Mouse (Mus musculus) hindbrain, embryonic 13.5 days (tissue): ENCODE results near the gene Nfkb1. TPM values are rescaled to one million over a fixed set of nuclear protein-coding genes. Genes with fewer than 3 reads are reported as not detected.

Experiments
- ATAC-seq: fragments of 200-750 bp; cut with Nextera tagmentation; 2 replicates; pipeline ENCODE4 v1.8.0; 2017; ENCODE audit warnings: moderate TSS enrichment; ENCODE audit not compliant: low FRiP score
- H3K27ac ChIP-seq: fragments of 300-500 bp; sonication (generic); 2 replicates; pipeline ENCODE4 v1.5.1; 2015; ENCODE audit warnings: inconsistent platforms, mild to moderate bottlenecking, moderate library complexity
- H3K27me3 ChIP-seq: fragments of 300-500 bp; sonication (generic); 2 replicates; pipeline ENCODE4 v1.6.1; 2015; ENCODE audit warnings: mild to moderate bottlenecking, inconsistent platforms
- H3K36me3 ChIP-seq: fragments of 300-500 bp; sonication (generic); 2 replicates; pipeline ENCODE4 v1.6.1; 2015; ENCODE audit warnings: mild to moderate bottlenecking, inconsistent platforms
- H3K4me1 ChIP-seq: fragments of 300-500 bp; sonication (generic); replicated peaks from 2 replicates; pipeline ENCODE4 v1.6.1; 2015; ENCODE audit warnings: inconsistent platforms
- H3K4me2 ChIP-seq: fragments of 300-500 bp; sonication (generic); 2 replicates; pipeline ENCODE4 v1.6.1; 2015; ENCODE audit warnings: inconsistent platforms, mild to moderate bottlenecking, moderate library complexity
- H3K4me3 ChIP-seq: fragments of 300-500 bp; sonication (generic); 2 replicates; pipeline ENCODE4 v1.5.1; 2015; ENCODE audit warnings: mild to moderate bottlenecking, inconsistent platforms
- H3K9ac ChIP-seq: fragments of 300-500 bp; sonication (generic); 2 replicates; pipeline ENCODE4 v1.6.1; 2015; ENCODE audit warnings: mild to moderate bottlenecking, inconsistent platforms
- H3K9me3 ChIP-seq: fragments of 300-500 bp; sonication (generic); 2 replicates; pipeline ENCODE4 v1.6.1; 2016; ENCODE audit warnings: inconsistent platforms
- WGBS: fragments of 180-500 bp; shearing (Covaris S2); methylation state at CpG from one replicate; pipeline ENCODE4 v1.1.7; 2015; 5-methylcytosine and 5-hydroxymethylcytosine counted together
- polyA plus RNA-seq: library from polyadenylated mRNA; unstranded; fragments of >200 nt; fragmentation: Nextera tagmentation; extraction: Ambion mirVana; gene quantifications from 2 replicates; pipeline ENCODE4 v1.2.1, GENCODE M21; 2015

Gene Nfkb1
- polyA plus RNA-seq, 1 experiment from 2014 or later = 8.2 TPM

DNA sequence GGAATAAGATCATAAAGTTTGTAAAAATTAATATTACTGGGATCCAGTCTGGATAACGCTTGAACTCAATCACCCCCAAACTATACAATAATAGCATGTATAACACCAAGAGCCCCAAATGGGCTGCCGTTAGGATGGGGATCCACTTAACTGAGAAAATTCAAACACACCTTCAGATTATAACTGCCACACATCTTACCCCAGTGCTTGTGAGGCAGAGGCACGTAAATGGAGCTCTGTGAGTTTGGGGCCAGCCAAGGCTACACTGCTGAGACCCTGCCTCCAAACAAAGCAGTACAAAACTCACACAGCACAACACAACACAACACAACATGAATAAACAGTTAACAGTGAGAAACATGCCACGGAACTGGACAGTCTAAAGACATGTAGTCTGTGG, 35.2 kb downstream of the Nfkb1 start:
- no peak for ATAC-seq
- Histone ChIP-seq H3K4me2 (no peak overlapping the region), H3K9me3 (no peaks in the 10 kb centered on the region), H3K4me1 (peaks cover 6% of the 10 kb centered on the region), H3K27me3 (no peaks in the 10 kb centered on the region), H3K36me3 (peaks cover 16% of the 10 kb centered on the region), H3K4me3 (no peak overlapping the region), H3K27ac (no peak overlapping the region), H3K9ac (no peak overlapping the region)
- 90% methylated on average over 4 of the region's 4 CpGs for WGBS

DNA sequence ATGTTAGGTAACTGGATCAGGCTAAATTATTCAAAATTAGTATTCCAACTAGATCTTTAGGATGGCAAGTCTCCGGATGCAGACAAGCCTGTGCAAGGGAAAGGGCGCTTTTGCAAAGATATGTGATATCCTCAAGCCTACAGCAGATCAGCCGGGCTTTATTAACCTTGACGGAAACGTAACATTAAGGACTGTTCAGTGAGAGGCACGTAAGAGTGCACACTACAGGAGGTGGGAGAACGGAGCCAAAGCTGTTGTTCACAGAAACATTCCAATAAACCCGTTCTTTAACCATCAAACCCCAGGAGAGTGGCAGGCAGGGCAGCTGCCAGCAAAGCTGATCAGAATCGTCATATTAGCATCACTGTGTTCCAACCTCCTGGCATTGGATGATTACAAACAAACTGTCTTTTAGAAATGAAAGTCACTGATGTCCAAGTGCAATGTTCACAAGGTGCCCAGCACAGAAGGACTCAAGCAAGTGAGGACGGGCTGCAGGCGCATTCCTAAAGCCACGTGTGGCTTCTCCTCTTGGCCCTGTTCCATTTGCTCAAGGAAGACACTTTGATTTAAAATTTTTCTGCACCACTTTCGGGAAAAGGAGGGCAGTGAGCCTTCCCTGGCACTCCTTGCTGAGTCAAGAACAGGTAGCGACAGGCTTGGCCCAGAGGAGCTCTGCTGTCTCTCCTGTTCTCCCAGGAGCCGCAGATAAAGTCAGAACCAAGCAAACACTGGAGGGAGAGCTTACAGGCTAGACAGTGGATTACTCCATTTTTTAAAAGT, 40.4 kb downstream of the Nfkb1 start:
- 76% methylated on average over 15 of the region's 15 CpGs for WGBS

DNA sequence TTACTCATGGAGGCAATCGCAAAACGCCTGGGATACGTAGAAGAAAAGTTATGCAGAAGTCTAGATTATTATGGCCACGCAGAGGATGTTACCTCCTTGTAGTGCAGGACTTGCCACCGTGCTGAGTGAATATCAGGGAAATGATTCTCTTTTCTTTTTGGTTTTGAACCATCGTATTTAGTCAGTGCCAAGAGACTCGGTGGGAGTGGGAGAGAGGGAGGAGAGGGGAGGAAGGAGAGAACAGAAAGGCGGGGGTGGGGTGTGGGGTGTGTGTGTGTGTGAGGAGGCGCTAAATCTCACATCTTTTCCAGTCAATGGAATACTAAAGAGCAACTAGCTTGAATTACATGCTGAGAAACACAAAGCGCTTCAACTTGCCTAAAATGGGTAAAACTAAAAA, 41.5 kb downstream of the Nfkb1 start:
- no peak overlapping the region for H3K4me3 ChIP-seq
- peaks cover 12% of the 10 kb centered on the region for H3K4me1 ChIP-seq
- H3K36me3 ChIP-seq = peaks cover 35% of the 10 kb centered on the region
- H3K9me3 ChIP-seq = no peaks in the 10 kb centered on the region
- WGBS = 87% methylated on average over 10 of the region's 10 CpGs
- no peaks in the 10 kb centered on the region for H3K27me3 ChIP-seq
- no peak overlapping the region for H3K27ac ChIP-seq
- no peak overlapping the region for H3K4me2 ChIP-seq
- H3K9ac ChIP-seq = no peak overlapping the region
- ATAC-seq = no peak

More for the DNA sequence above, 40.4 kb downstream of the Nfkb1 start:
- Histone ChIP-seq H3K36me3 (peaks cover 27% of the 10 kb centered on the region), H3K9ac (no peak overlapping the region), H3K4me1 (peaks cover 12% of the 10 kb centered on the region), H3K27ac (no peak overlapping the region), H3K27me3 (no peaks in the 10 kb centered on the region), H3K4me3 (no peak overlapping the region), H3K9me3 (no peaks in the 10 kb centered on the region), H3K4me2 (no peak overlapping the region)
- ATAC-seq = no peak

DNA sequence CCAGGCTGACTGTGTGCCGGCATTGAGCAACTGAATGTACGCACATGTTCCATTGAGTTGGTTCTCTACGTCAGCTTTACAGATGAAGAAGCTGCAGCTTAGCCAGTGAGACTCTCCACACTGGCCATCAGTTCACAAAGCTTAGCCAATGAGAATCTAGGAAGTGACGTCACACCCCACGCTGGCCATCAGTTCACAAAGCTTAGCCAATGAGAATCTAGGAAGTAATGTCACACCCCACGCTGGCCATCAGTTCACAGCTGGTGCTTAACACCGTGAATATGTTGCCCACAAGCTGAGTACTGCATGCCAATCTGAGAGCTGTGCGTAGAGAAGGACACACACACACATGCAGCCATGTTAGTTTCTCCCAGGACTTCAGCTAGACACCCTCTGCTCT, 42.8 kb downstream of the Nfkb1 start:
- H3K27ac ChIP-seq = no peak overlapping the region
- WGBS = 91% methylated on average over 8 of the region's 8 CpGs
- H3K9ac ChIP-seq = no peak overlapping the region
- H3K27me3 ChIP-seq = no peaks in the 10 kb centered on the region
- no peak for ATAC-seq
- no peaks in the 10 kb centered on the region for H3K9me3 ChIP-seq
- H3K4me1 ChIP-seq = peaks cover 9% of the 10 kb centered on the region
- H3K4me2 ChIP-seq = no peak overlapping the region
- no peak overlapping the region for H3K4me3 ChIP-seq
- H3K36me3 ChIP-seq = peaks cover 34% of the 10 kb centered on the region

DNA sequence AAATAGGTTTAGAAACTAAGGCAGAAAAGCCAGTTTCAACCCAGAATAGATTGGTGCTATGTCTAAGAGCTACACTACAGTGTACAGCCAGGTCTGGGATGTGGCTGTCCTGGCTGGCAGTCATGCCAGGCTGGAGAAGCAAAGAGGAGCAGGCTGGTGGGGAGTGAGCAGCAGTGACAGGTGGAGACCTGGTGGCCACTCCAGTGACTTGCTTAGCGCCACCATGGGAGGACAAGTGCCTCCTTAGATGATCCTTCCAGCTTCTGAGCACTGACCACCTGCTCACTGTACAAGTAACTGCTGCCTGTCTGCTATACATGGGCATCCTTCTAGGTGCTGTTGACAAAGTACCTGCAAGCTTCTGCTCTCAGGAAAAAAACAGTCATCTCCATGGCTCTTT, 44.7 kb downstream of the Nfkb1 start:
- 93% methylated on average over 1 of the region's 1 CpGs for WGBS
- H3K9ac ChIP-seq = no peak overlapping the region
- no peaks in the 10 kb centered on the region for H3K9me3 ChIP-seq
- no peak overlapping the region for H3K4me2 ChIP-seq
- H3K4me1 ChIP-seq = peaks cover 8% of the 10 kb centered on the region
- no peaks in the 10 kb centered on the region for H3K27me3 ChIP-seq
- H3K4me3 ChIP-seq = no peak overlapping the region
- H3K27ac ChIP-seq = no peak overlapping the region
- no peak for ATAC-seq
- H3K36me3 ChIP-seq = peaks cover 24% of the 10 kb centered on the region

DNA sequence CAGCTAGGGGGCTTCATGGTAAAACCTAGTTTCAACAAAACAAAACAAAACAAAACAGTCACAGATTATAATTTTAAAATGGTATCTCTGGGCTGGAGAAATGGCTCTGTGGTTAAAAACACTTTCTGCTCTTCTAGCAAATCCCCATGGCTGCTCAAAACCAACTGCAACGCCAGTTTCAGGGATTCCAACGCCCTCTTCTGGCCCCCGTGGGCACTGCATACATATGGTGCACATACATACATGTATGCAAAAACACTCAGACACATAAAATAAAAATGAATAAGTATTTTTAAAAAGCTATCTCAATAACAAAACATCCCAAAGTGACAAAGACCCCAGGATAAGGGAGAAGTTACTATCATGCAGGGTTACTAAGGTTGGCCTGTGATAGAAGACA, 46.4 kb downstream of the Nfkb1 start:
- no peak overlapping the region for H3K27ac ChIP-seq
- no peaks in the 10 kb centered on the region for H3K4me1 ChIP-seq
- no peak for ATAC-seq
- no peak overlapping the region for H3K4me2 ChIP-seq
- 87% methylated on average over 3 of the region's 3 CpGs for WGBS
- H3K9ac ChIP-seq = no peak overlapping the region
- H3K9me3 ChIP-seq = no peaks in the 10 kb centered on the region
- H3K4me3 ChIP-seq = no peak overlapping the region
- peaks cover 27% of the 10 kb centered on the region for H3K36me3 ChIP-seq
- no peaks in the 10 kb centered on the region for H3K27me3 ChIP-seq

DNA sequence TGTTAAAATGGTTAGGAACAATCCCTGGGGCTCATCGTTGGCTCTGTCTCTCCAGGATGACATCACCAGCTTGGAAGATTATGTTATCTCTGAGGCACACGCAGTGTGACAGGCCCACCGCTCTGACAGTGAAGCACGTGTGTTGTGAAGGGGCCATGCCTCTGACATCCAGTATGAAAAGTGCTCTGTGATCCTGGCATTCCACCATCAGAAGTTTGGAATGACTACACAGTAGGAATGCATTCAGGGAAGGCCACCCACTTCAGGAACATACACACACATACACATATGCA, 49.8 kb downstream of the Nfkb1 start:
- Histone ChIP-seq H3K27ac (no peak overlapping the region), H3K4me3 (no peak overlapping the region), H3K9ac (no peak overlapping the region), H3K27me3 (no peaks in the 10 kb centered on the region), H3K4me1 (0 out of 2 replicates have a peak, but pooled peaks cover 2% of the 10 kb centered on the region), H3K36me3 (peaks cover 20% of the 10 kb centered on the region), H3K9me3 (no peaks in the 10 kb centered on the region), H3K4me2 (no peak overlapping the region)
- no peak for ATAC-seq
- WGBS = 92% methylated on average over 4 of the region's 4 CpGs

DNA sequence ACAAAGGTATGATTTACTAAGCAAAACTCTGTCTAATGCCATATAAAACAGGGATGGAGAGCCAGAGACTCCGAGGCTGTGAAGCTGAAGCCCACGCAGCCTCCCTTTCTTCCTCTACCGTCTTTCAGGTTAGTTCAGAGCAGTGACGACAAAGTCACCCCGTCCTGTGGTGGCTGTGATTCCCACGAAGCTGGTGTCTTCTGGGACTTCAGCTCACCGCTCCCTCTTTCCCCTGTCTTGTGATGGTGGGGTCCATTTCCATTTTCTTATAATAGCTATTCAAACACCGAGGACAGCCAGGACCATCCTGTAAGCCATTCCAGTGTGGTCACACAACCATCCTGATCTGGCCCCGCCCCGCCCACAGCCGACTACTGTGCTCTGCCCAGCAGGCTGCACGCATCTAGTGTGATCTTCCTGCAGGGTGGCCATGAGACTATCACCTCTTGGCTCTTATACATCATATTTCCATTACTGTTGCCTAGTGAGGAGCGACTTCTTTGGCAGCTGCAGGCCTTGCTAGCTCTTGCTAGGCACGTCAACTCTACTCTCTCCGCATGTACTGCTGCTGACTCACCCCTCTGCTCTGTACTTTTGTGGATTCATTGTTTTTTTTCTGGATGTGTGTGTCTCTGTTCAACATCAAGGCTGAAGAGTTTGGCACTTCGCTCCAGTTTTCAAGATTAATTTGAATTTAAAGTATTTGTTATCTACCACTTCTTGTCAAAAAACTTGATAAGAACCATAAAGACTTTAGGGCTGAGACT, 50.3 kb downstream of the Nfkb1 start:
- no peak overlapping the region for H3K27ac ChIP-seq
- no peaks in the 10 kb centered on the region for H3K9me3 ChIP-seq
- H3K4me3 ChIP-seq = no peak overlapping the region
- H3K9ac ChIP-seq = no peak overlapping the region
- 0 out of 2 replicates have a peak, but pooled peaks cover 5% of the 10 kb centered on the region for H3K4me1 ChIP-seq
- ATAC-seq = no peak
- no peaks in the 10 kb centered on the region for H3K27me3 ChIP-seq
- no peak overlapping the region for H3K4me2 ChIP-seq
- H3K36me3 ChIP-seq = peaks cover 17% of the 10 kb centered on the region
- 91% methylated on average over 16 of the region's 16 CpGs for WGBS

DNA sequence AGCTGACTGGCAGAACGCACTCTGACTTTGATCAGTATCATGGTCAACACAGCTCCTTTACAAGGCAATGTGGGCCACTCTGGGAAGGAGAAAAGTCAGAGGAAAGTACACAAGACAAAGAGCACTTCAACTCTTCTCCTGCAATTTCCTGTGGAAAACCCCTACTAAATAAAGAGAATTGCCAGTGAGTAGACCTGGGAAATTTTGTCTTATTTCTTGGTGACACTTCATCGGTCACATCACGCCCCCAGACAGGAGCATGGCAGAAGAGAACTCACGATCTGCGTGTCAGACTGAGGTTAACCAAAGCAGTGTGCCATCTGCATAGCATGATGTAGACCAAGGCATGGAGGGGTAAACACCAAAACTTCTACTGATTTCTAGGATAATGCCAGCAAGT, 51.1 kb downstream of the Nfkb1 start:
- Histone ChIP-seq H3K9me3 (no peaks in the 10 kb centered on the region), H3K4me1 (0 out of 2 replicates have a peak, but pooled peaks cover 5% of the 10 kb centered on the region), H3K27me3 (no peaks in the 10 kb centered on the region), H3K27ac (no peak overlapping the region), H3K36me3 (peaks cover 11% of the 10 kb centered on the region), H3K4me2 (no peak overlapping the region), H3K4me3 (no peak overlapping the region), H3K9ac (no peak overlapping the region)
- ATAC-seq = no peak
- 97% methylated on average over 5 of the region's 5 CpGs for WGBS

DNA sequence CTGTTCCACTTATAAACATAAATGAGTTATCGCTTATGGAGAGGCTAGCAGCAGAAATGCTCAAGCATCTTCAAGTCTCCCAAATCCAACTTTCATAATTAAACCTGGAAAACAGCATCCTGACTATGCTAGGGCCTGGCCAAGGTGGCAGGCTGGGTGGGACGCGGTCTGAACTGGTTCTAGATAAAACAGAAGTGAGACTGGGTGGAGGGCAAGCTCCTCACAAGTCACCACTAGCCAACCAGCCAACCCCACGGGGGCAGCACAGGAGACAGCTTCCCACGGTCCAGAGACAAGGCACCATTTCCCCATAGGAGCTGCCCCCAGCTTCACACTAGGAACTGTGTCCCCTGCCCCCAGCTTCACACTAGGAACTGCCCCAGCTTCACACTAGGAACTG, 53.8 kb downstream of the Nfkb1 start:
- Histone ChIP-seq H3K36me3 (peaks cover 6% of the 10 kb centered on the region), H3K27me3 (no peaks in the 10 kb centered on the region), H3K9me3 (no peaks in the 10 kb centered on the region), H3K27ac (no peak overlapping the region), H3K4me1 (0 out of 2 replicates have a peak, but pooled peaks cover 5% of the 10 kb centered on the region), H3K4me3 (no peak overlapping the region), H3K4me2 (no peak overlapping the region), H3K9ac (no peak overlapping the region)
- WGBS = 88% methylated on average over 5 of the region's 5 CpGs
- peak; percentile 39; the same call in 1 of the 2 replicates for ATAC-seq

DNA sequence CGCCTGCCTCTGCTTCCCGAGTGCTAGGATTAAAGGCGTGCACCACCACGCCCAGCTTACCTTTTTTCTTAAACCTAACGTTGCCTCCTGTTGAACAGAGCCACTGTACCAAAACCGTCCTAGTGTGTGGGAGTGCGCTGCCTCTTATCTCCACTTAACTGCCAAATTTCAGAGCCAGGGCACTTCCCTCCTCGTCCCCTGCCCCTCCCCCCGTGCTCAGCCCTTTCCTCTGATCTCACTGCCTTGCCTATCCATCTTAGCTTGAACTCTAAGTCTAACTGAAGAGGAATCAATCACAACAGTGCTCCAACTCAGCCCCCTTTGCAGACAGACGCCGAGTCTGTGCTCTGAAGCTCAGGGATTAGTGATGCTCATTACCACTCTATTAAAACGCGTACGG, 54.9 kb downstream of the Nfkb1 start:
- Histone ChIP-seq H3K36me3 (peaks cover 6% of the 10 kb centered on the region), H3K4me1 (peaks cover 8% of the 10 kb centered on the region), H3K9ac (no peak overlapping the region), H3K9me3 (no peaks in the 10 kb centered on the region), H3K4me3 (no peak overlapping the region), H3K4me2 (no peak overlapping the region), H3K27ac (no peak overlapping the region), H3K27me3 (no peaks in the 10 kb centered on the region)
- ATAC-seq = no peak
- WGBS = 52% methylated on average over 14 of the region's 14 CpGs

DNA sequence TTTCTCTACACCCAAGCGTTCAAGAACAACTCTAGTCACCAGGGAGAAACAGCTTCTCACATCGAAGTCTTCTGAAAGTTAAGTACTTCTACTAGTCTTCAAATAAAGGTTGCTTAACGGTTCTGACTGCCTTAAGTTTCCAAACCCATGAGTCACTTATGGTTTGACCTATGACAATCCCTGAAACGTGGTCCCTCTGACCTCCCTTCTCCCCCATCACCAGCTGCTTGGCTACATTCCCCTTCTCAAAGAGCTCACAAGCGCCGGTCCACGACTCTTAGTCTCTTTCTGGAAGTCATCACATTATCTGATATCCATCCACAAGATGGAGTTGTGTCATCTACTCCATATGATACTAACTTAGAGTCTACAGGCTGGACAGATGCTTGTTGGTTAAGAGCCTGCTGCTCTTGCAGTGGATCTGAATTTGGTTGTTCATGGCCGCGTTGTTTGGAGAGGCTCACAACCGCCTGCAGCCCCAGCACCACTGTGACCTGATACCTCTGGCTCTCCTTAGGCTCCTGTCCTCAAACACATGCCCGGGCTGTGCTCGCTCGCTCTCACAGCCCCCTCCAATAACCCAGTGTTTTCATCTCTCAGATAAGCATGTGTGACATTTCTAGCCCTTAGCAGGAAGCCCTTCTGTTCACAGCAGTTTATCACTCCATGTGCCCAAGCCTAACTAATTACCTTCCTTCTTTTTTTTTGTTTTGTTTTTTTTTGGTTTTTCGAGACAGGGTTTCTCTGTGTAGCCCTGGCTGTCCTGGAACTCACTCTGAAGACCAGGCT, 55.5 kb downstream of the Nfkb1 start:
- Histone ChIP-seq H3K4me1 (peaks cover 8% of the 10 kb centered on the region), H3K27ac (no peak overlapping the region), H3K9me3 (no peaks in the 10 kb centered on the region), H3K9ac (no peak overlapping the region), H3K36me3 (peaks cover 6% of the 10 kb centered on the region), H3K4me3 (no peak overlapping the region), H3K4me2 (no peak overlapping the region), H3K27me3 (no peaks in the 10 kb centered on the region)
- no peak for ATAC-seq
- 83% methylated on average over 14 of the region's 14 CpGs for WGBS
